Mouse (Mus musculus): ENCODE measurements around the gene Kif3b. TPM values are rescaled to one million over a fixed set of nuclear protein-coding genes. Genes with fewer than 3 reads are reported as not detected.

Gene Kif3b
- polyA plus RNA-seq, 1 experiment from 2014 or later, result 1.7 TPM

GRCm38 (mm10) chr2:153345454-153346220 is 54.4 kb downstream of the Kif3b start, which contains the start of gene Asxl1:
Gene Asxl1 (plus strand): TSS chr2:153345829.
- Histone ChIP-seq H3K36me3 (replicated peaks; ENCODE audit: insufficient read depth, low read length) (0 out of 2 replicates have a peak, but pooled peaks cover 3% of the 10 kb centered on the region), H3K4me2 (ENCODE audit: low read depth, low read length) (peak within 1 kb of the TSS; percentile 64), H3K9me3 (ENCODE audit: low read length) (no peaks in the 10 kb centered on the region), H3K4me1 (ENCODE audit: insufficient read depth) (peaks cover 43% of the 10 kb centered on the region), H3K9ac (replicated peaks) (peak within 1 kb of the TSS; percentile 97), H3K27ac (ENCODE audit: low read depth) (peak within 1 kb of the TSS; percentile 100), H3K4me3 (ENCODE audit: low read depth, low read length) (peak within 1 kb of the TSS; percentile 90), H3K27me3 (ENCODE audit: insufficient read depth, low read length) (no peaks in the 10 kb centered on the region)
- under 1% methylated on average over 64 of the region's 79 CpGs for WGBS (ENCODE audit: insufficient replicate concordance)
- ATAC-seq (peak; percentile 97), DNase-seq (peak; percentile 95)
- no peak for TF ChIP-seq CTCF (IDR thresholded peaks at IDR 0.05; ENCODE audit: low read depth)
- TF ChIP-seq EP300 (IDR thresholded peaks at IDR 0.05; ENCODE audit: low read depth), result peak; percentile 71; the same call in 1 of the 2 replicates

GRCm38 (mm10) chr2:153346221-153347182 is 55.3 kb downstream of the Kif3b start:
- H3K9me3 ChIP-seq (ENCODE audit: low read length), result no peaks in the 10 kb centered on the region
- ATAC-seq (peak; percentile 26), DNase-seq (peak; percentile 77)
- peak overlapping the region; percentile 64 for H3K4me2 ChIP-seq (ENCODE audit: low read depth, low read length)
- peak overlapping the region; percentile 90 for H3K4me3 ChIP-seq (ENCODE audit: low read depth, low read length)
- H3K36me3 ChIP-seq (replicated peaks; ENCODE audit: insufficient read depth, low read length), result 0 out of 2 replicates have a peak, but pooled peaks cover 3% of the 10 kb centered on the region
- TF ChIP-seq EP300 (IDR thresholded peaks at IDR 0.05; ENCODE audit: low read depth) (no peak), CTCF (IDR thresholded peaks at IDR 0.05; ENCODE audit: low read depth) (no peak)
- H3K27ac ChIP-seq (ENCODE audit: low read depth), result peak overlapping the region; percentile 100
- H3K9ac ChIP-seq (replicated peaks), result peak overlapping the region; percentile 97
- under 1% methylated on average over 41 of the region's 76 CpGs for WGBS (ENCODE audit: insufficient replicate concordance)
- H3K4me1 ChIP-seq (ENCODE audit: insufficient read depth), result peaks cover 50% of the 10 kb centered on the region
- H3K27me3 ChIP-seq (ENCODE audit: insufficient read depth, low read length), result no peaks in the 10 kb centered on the region

GRCm38 (mm10) chr2:153347183-153347781 is 56.1 kb downstream of the Kif3b start:
- no peak for DNase-seq
- H3K9ac ChIP-seq (replicated peaks), result peak overlapping the region; percentile 97
- peak overlapping the region; percentile 90 for H3K4me3 ChIP-seq (ENCODE audit: low read depth, low read length)
- 5% methylated on average over 9 of the region's 9 CpGs for WGBS (ENCODE audit: insufficient replicate concordance)
- H3K9me3 ChIP-seq (ENCODE audit: low read length), result no peaks in the 10 kb centered on the region
- H3K27me3 ChIP-seq (ENCODE audit: insufficient read depth, low read length), result no peaks in the 10 kb centered on the region
- TF ChIP-seq EP300 (IDR thresholded peaks at IDR 0.05; ENCODE audit: low read depth) (no peak), CTCF (IDR thresholded peaks at IDR 0.05; ENCODE audit: low read depth) (no peak)
- ATAC-seq, result no peak
- peak overlapping the region; percentile 100 for H3K27ac ChIP-seq (ENCODE audit: low read depth)
- peak overlapping the region; percentile 64 for H3K4me2 ChIP-seq (ENCODE audit: low read depth, low read length)
- peaks cover 6% of the 10 kb centered on the region; the same call in 1 of the 2 replicates for H3K36me3 ChIP-seq (replicated peaks; ENCODE audit: insufficient read depth, low read length)
- H3K4me1 ChIP-seq (ENCODE audit: insufficient read depth), result peaks cover 49% of the 10 kb centered on the region

- no peak for TF ChIP-seq CTCF (IDR thresholded peaks at IDR 0.05; ENCODE audit: low read depth)
- TF ChIP-seq EP300 (IDR thresholded peaks at IDR 0.05; ENCODE audit: low read depth), result peak; percentile 54; the same call in 1 of the 2 replicates
- peak overlapping the region; percentile 64 for H3K4me2 ChIP-seq (ENCODE audit: low read depth, low read length)
- no peaks in the 10 kb centered on the region for H3K9me3 ChIP-seq (ENCODE audit: low read length)
- no peaks in the 10 kb centered on the region for H3K27me3 ChIP-seq (ENCODE audit: insufficient read depth, low read length)
- H3K36me3 ChIP-seq (replicated peaks; ENCODE audit: insufficient read depth, low read length), result peaks cover 13% of the 10 kb centered on the region
- peaks cover 41% of the 10 kb centered on the region for H3K4me1 ChIP-seq (ENCODE audit: insufficient read depth)
- H3K27ac ChIP-seq (ENCODE audit: low read depth), result peak overlapping the region; percentile 100; the same call in 1 of the 2 replicates
- peak overlapping the region; percentile 90 for H3K4me3 ChIP-seq (ENCODE audit: low read depth, low read length)
- WGBS (ENCODE audit: insufficient replicate concordance), result 37% methylated on average over 6 of the region's 6 CpGs
- ATAC-seq, result no peak
- peak overlapping the region; percentile 32; the same call in 1 of the 2 replicates for H3K9ac ChIP-seq (replicated peaks)
- no peak for DNase-seq
Measured at GRCm38 (mm10) chr2:153348100-153348831, 57.1 kb downstream of the Kif3b start.

GRCm38 (mm10) chr2:153350552-153351181 is 59.5 kb downstream of the Kif3b start:
- WGBS (ENCODE audit: insufficient replicate concordance), result 3% methylated on average over 6 of the region's 6 CpGs
- H3K27ac ChIP-seq (ENCODE audit: low read depth), result peak overlapping the region; percentile 81
- H3K27me3 ChIP-seq (ENCODE audit: insufficient read depth, low read length), result no peaks in the 10 kb centered on the region
- TF ChIP-seq CTCF (IDR thresholded peaks at IDR 0.05; ENCODE audit: low read depth), result no peak
- TF ChIP-seq EP300 (IDR thresholded peaks at IDR 0.05; ENCODE audit: low read depth), result peak; percentile 63; the same call in 1 of the 2 replicates
- H3K36me3 ChIP-seq (replicated peaks; ENCODE audit: insufficient read depth, low read length), result peaks cover 30% of the 10 kb centered on the region
- no peaks in the 10 kb centered on the region for H3K9me3 ChIP-seq (ENCODE audit: low read length)
- ATAC-seq, result peak; percentile 24
- peaks cover 32% of the 10 kb centered on the region for H3K4me1 ChIP-seq (ENCODE audit: insufficient read depth)
- peak overlapping the region; percentile 53 for H3K4me2 ChIP-seq (ENCODE audit: low read depth, low read length)
- peak; percentile 49 for DNase-seq
- H3K9ac ChIP-seq (replicated peaks), result 0 out of 2 replicates have a peak overlapping the region, but pooled peaks have one; percentile 23
- H3K4me3 ChIP-seq (ENCODE audit: low read depth, low read length), result peak overlapping the region; percentile 7; the same call in 1 of the 2 replicates
